Mouse (Mus musculus): ENCODE measurements around the gene Egfr.

DNA sequence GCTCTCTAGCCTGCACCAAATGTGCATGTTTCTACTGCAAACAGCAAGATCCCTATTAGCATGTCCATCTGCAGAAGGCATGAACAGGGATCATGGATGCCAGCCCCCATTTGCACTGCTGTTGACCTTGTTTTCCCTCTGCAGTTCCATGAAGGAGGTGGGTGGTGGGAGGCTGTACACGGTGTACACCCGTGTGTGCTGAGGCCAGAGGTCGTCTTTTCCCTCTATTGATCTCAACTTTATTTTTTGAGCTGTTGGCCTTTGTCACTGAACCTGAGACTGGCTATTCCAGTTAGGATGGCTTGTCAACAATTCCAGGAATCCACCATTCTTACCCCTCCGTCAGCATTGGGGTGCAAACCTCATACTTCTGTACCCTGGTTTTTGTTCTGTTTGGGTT, 9.8 kb upstream of the Egfr start:
- no peak for TF ChIP-seq CTCF (IDR thresholded peaks at IDR 0.05; ENCODE audit: borderline replicate concordance, insufficient read depth, low read length)
- TF ChIP-seq POLR2A (IDR thresholded peaks at IDR 0.05; ENCODE audit: low read depth, low read length): no peak
